Mouse (Mus musculus) forelimb bud, embryonic 11.5 days (tissue): ENCODE results near the gene Spindoc.

ENCODE experiments used
- DNase-seq: peaks from one replicate; pipeline ENCODE4 v3.0.0-alpha.2; 2012; ENCODE audit warnings: low read depth, low spot score

The Spindoc gene

GRCm38 (mm10) chr19:7337781-7338342, 44.9 kb downstream of the Spindoc start:
- no peak for DNase-seq

GRCm38 (mm10) chr19:7335656-7336055, 47.1 kb downstream of the Spindoc start:
- DNase-seq: no peak

GRCm38 (mm10) chr19:7334049-7334448, 48.7 kb downstream of the Spindoc start:
- no peak for DNase-seq

- no peak for DNase-seq
These were observed 61.4 kb downstream of the Spindoc start for GRCm38 (mm10) chr19:7321391-7321790.

GRCm38 (mm10) chr19:7320181-7320580, 62.6 kb downstream of the Spindoc start:
- no peak for DNase-seq

GRCm38 (mm10) chr19:7317716-7318115, 65.1 kb downstream of the Spindoc start:
- no peak for DNase-seq

- no peak for DNase-seq
These were observed 66.0 kb downstream of the Spindoc start for GRCm38 (mm10) chr19:7316822-7317221.

- no peak for DNase-seq
These were observed 67.2 kb downstream of the Spindoc start for GRCm38 (mm10) chr19:7315587-7315984.

GRCm38 (mm10) chr19:7314976-7315586, 67.7 kb downstream of the Spindoc start:
- no peak for DNase-seq

- no peak for DNase-seq
These were observed 69.1 kb downstream of the Spindoc start for GRCm38 (mm10) chr19:7313660-7314059.

- DNase-seq: no peak
These were observed 71.5 kb downstream of the Spindoc start for GRCm38 (mm10) chr19:7311306-7311705.

- DNase-seq: peak; percentile 40
These were observed 72.1 kb downstream of the Spindoc start for GRCm38 (mm10) chr19:7310704-7311103.

- DNase-seq: no peak
These were observed 73.0 kb downstream of the Spindoc start for GRCm38 (mm10) chr19:7309738-7310330.

GRCm38 (mm10) chr19:7307995-7308770, 74.6 kb downstream of the Spindoc start:
- no peak for DNase-seq

GRCm38 (mm10) chr19:7306968-7307367, 75.8 kb downstream of the Spindoc start:
- no peak for DNase-seq

GRCm38 (mm10) chr19:7305380-7306310, 77.1 kb downstream of the Spindoc start:
- no peak for DNase-seq

GRCm38 (mm10) chr19:7304801-7305200, 78.0 kb downstream of the Spindoc start:
- DNase-seq: no peak
